Mouse (Mus musculus) hindbrain, embryonic 13.5 days (tissue): Measurements from ENCODE around the gene Casq1. TPM values are rescaled to one million over a fixed set of nuclear protein-coding genes. Genes with fewer than 3 reads are reported as not detected.
A peak's percentile ranks its signal among the peaks of the same experiment; 100 is the strongest.

ENCODE experiments used
- ATAC-seq: fragments of 200-750 bp; cut with Nextera tagmentation; 2 replicates; pipeline ENCODE4 v1.8.0; 2017; ENCODE audit warnings: moderate TSS enrichment; ENCODE audit not compliant: low FRiP score
- H3K27ac ChIP-seq: fragments of 300-500 bp; sonication (generic); 2 replicates; pipeline ENCODE4 v1.5.1; 2015; ENCODE audit warnings: inconsistent platforms, mild to moderate bottlenecking, moderate library complexity
- H3K27me3 ChIP-seq: fragments of 300-500 bp; sonication (generic); 2 replicates; pipeline ENCODE4 v1.6.1; 2015; ENCODE audit warnings: mild to moderate bottlenecking, inconsistent platforms
- H3K36me3 ChIP-seq: fragments of 300-500 bp; sonication (generic); 2 replicates; pipeline ENCODE4 v1.6.1; 2015; ENCODE audit warnings: mild to moderate bottlenecking, inconsistent platforms
- H3K4me1 ChIP-seq: fragments of 300-500 bp; sonication (generic); replicated peaks from 2 replicates; pipeline ENCODE4 v1.6.1; 2015; ENCODE audit warnings: inconsistent platforms
- H3K4me2 ChIP-seq: fragments of 300-500 bp; sonication (generic); 2 replicates; pipeline ENCODE4 v1.6.1; 2015; ENCODE audit warnings: inconsistent platforms, mild to moderate bottlenecking, moderate library complexity
- H3K4me3 ChIP-seq: fragments of 300-500 bp; sonication (generic); 2 replicates; pipeline ENCODE4 v1.5.1; 2015; ENCODE audit warnings: mild to moderate bottlenecking, inconsistent platforms
- H3K9ac ChIP-seq: fragments of 300-500 bp; sonication (generic); 2 replicates; pipeline ENCODE4 v1.6.1; 2015; ENCODE audit warnings: mild to moderate bottlenecking, inconsistent platforms
- H3K9me3 ChIP-seq: fragments of 300-500 bp; sonication (generic); 2 replicates; pipeline ENCODE4 v1.6.1; 2016; ENCODE audit warnings: inconsistent platforms
- WGBS: fragments of 180-500 bp; shearing (Covaris S2); methylation state at CpG from one replicate; pipeline ENCODE4 v1.1.7; 2015; 5-methylcytosine and 5-hydroxymethylcytosine counted together
- polyA plus RNA-seq: library from polyadenylated mRNA; unstranded; fragments of >200 nt; fragmentation: Nextera tagmentation; extraction: Ambion mirVana; gene quantifications from 2 replicates; pipeline ENCODE4 v1.2.1, GENCODE M21; 2015

Gene Casq1
- polyA plus RNA-seq, 1 experiment from 2014 or later: 2.3 TPM

DNA sequence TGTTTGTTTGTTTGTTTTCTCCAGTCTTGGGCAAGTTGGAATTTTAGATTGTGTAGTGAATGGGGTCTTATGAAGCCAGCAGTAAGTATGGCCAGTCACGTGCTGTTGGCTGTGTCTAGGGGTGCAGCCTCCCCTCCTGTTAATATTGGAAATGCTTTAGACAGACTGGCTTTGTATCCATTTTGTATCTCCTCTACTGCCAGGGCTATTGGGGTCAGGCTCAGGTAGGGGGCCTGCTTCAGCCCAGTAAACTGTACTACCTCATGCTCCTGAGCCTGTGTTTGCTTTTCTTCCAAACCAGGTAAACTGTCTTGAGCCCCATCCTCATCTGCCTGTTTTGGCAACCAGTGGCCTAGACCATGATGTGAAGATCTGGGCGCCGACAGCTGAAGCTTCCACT is 27.5 kb downstream of the Casq1 start:
- WGBS: 93% methylated on average over 3 of the region's 3 CpGs
- 0 out of 2 replicates have a peak overlapping the region, but pooled peaks have one; percentile 9 for H3K27ac ChIP-seq
- no peak overlapping the region for H3K9ac ChIP-seq
- ATAC-seq: no peak
- H3K27me3 ChIP-seq: no peaks in the 10 kb centered on the region
- no peak overlapping the region for H3K4me2 ChIP-seq
- no peaks in the 10 kb centered on the region for H3K9me3 ChIP-seq
- no peak overlapping the region for H3K4me3 ChIP-seq
- peaks cover 86% of the 10 kb centered on the region for H3K36me3 ChIP-seq
- no peaks in the 10 kb centered on the region for H3K4me1 ChIP-seq

DNA sequence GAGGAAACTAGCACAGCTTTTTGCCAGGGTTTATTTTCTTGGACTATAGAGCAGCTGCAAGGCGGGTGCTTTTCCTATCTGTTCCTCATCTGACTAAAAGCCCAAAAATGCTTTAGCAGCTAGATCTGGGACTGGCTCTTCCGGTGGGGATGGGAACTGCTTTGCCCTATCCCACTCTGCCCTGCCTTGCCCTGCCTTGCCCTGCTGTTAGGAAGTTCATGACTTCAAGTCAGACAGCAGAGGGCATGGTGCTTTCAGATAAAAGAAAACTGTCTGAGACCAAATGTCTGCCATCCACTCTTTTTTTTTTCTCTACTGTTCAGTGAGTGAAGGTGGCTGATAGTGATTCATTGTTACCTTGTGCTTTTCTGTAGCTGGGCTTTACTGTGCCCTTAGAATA is 28.1 kb downstream of the Casq1 start:
- no peak overlapping the region for H3K4me2 ChIP-seq

DNA sequence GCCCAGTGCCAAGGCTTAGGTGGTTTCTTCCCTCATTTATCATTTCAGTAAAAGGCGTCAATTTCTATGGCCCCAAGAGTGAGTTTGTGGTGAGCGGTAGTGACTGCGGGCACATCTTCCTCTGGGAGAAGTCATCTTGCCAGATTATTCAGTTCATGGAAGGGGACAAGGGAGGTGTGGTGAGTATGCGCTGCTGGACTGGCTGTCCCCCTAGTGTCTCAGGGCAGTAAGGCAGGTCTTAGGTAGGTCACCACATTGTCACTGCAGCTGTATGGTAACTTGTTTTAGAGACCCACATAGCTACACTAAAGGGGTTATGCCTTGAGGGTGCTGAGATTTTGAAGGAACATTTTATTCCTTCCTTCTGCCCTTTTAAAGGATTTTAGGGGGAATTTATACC is 30.8 kb downstream of the Casq1 start:
- no peaks in the 10 kb centered on the region for H3K9me3 ChIP-seq
- H3K27ac ChIP-seq: no peak overlapping the region
- ATAC-seq: no peak; the same call in 1 of the 2 replicates
- no peaks in the 10 kb centered on the region for H3K4me1 ChIP-seq
- peaks cover 71% of the 10 kb centered on the region for H3K36me3 ChIP-seq
- H3K4me3 ChIP-seq: no peak overlapping the region
- no peaks in the 10 kb centered on the region for H3K27me3 ChIP-seq
- no peak overlapping the region for H3K9ac ChIP-seq
- 63% methylated on average over 4 of the region's 4 CpGs for WGBS
- no peak overlapping the region for H3K4me2 ChIP-seq

More for the DNA sequence above, 28.1 kb downstream of the Casq1 start:
- no peak for ATAC-seq
- H3K27ac ChIP-seq: no peak overlapping the region; the same call in 1 of the 2 replicates
- H3K9me3 ChIP-seq: no peaks in the 10 kb centered on the region
- H3K36me3 ChIP-seq: peaks cover 86% of the 10 kb centered on the region
- no peak overlapping the region for H3K4me3 ChIP-seq
- 92% methylated on average over 2 of the region's 2 CpGs for WGBS
- no peaks in the 10 kb centered on the region for H3K4me1 ChIP-seq
- H3K9ac ChIP-seq: no peak overlapping the region; the same call in 1 of the 2 replicates
- no peaks in the 10 kb centered on the region for H3K27me3 ChIP-seq

DNA sequence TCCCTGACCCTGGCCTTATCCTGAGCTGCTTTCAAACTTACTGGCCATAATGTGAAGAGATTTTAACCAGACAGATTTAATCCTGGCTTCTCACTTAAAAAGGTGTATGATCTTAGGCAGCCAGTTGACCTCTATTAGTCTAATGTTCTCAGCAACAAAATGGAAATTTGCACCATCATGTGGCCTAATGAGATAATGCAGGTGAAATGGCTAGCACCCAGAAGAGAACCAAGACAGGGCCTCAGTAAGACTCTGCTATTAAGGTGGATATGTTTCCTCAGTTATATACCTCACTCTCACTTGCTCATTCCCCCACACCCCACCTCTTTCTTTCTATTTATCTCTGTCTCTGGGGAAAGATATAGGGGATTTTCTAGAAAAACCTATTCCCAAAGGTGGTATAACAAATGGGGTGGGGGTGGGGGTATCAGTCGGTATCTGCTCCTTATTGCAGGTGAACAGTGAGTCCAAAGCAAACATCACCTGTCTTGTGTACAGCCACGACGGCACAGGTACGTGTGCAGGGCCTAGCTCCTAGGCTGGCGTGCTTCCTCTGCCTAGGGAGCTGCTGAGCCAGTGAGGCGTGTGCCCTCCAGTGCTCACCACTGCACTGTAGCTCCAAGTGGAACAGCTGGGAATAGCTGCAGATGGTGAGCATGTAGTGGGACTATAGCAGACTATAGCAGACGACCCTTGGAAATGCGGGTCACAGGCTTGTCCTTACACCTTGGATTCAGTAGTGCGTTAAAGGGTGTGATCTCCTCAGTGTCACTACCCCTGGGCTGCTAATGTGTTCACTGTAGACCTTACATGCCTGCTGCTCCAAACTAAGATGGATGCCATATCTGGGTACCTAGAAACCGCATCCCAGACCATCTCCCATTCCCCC is 33.0 kb downstream of the Casq1 start:
- no peak overlapping the region for H3K4me3 ChIP-seq
- no peak overlapping the region for H3K9ac ChIP-seq
- ATAC-seq: no peak
- WGBS: 94% methylated on average over 10 of the region's 10 CpGs
- no peak overlapping the region for H3K27ac ChIP-seq
- peaks cover 63% of the 10 kb centered on the region for H3K36me3 ChIP-seq
- no peak overlapping the region for H3K4me2 ChIP-seq
- no peaks in the 10 kb centered on the region for H3K4me1 ChIP-seq
- no peaks in the 10 kb centered on the region for H3K9me3 ChIP-seq
- no peaks in the 10 kb centered on the region for H3K27me3 ChIP-seq

DNA sequence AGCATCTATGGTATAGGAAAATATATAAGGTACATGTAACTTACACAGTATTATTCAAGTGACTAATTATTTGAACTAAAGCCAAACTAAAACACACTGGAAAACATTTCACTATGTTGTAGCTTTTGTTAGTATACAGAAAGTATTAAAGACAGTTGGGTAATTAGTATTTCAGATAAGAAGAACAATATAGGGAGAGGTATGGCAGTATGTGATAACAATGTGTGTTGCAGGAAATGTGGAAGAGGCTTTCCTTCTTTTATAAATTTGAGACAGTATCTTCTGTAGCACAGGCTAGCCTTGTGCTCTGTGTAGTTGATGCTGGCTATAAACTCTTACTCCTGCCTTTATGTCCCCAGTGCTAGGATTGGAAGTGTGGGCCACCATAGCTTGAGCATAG is 35.8 kb downstream of the Casq1 start:
- H3K4me3 ChIP-seq: no peak overlapping the region
- no peak overlapping the region for H3K9ac ChIP-seq
- peaks cover 58% of the 10 kb centered on the region for H3K36me3 ChIP-seq
- H3K4me2 ChIP-seq: no peak overlapping the region
- no peak for ATAC-seq
- H3K27me3 ChIP-seq: no peaks in the 10 kb centered on the region
- H3K9me3 ChIP-seq: no peaks in the 10 kb centered on the region
- H3K27ac ChIP-seq: no peak overlapping the region
- H3K4me1 ChIP-seq: no peaks in the 10 kb centered on the region

DNA sequence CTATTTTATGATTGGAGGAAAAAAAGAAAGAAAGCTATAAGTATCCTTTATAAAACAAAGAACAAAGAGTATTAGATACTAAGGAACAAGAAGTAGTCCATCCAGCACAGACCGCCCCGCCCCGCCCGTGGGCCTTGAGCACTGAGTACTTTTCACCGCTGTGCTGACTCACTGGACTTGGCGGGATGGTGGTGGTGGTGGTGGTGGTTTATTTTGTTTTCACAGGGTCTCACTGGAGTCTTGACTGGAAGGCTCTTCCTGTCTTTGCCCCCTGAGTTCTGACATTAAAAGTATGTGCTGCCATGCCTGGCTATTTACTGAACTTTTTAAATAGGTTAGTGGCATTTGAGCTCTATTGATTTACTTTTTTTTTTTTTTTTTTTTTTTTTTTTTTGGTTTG is 36.6 kb downstream of the Casq1 start:
- H3K27ac ChIP-seq: no peak overlapping the region
- no peaks in the 10 kb centered on the region for H3K9me3 ChIP-seq
- no peaks in the 10 kb centered on the region for H3K4me1 ChIP-seq
- H3K4me2 ChIP-seq: no peak overlapping the region
- peaks cover 56% of the 10 kb centered on the region for H3K36me3 ChIP-seq
- H3K4me3 ChIP-seq: no peak overlapping the region
- no peaks in the 10 kb centered on the region for H3K27me3 ChIP-seq
- 97% methylated on average over 6 of the region's 6 CpGs for WGBS
- no peak for ATAC-seq
- H3K9ac ChIP-seq: no peak overlapping the region

DNA sequence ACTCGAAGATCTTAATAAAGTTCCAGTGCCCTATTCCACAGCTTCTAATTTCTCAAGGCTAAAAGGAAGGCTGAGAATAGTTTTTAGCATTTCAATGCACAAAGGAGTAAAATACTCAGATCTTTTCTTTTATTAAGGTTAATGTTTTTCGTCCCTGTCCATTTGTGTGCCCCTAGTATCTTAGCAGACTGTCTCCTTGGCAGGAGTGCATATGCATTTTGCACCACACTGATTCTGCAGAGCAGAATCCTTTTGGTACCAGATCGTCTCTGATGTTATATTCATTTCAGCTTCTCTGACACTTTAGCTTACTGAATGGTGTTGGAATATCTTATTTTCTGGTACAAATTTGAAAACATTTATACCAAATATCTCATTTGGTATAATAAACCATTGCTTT is 37.9 kb downstream of the Casq1 start:
- ATAC-seq: no peak
- WGBS: 91% methylated on average over 3 of the region's 3 CpGs
- H3K9ac ChIP-seq: no peak overlapping the region
- H3K4me2 ChIP-seq: no peak overlapping the region
- no peaks in the 10 kb centered on the region for H3K9me3 ChIP-seq
- H3K36me3 ChIP-seq: peaks cover 52% of the 10 kb centered on the region
- no peak overlapping the region for H3K27ac ChIP-seq
- no peaks in the 10 kb centered on the region for H3K27me3 ChIP-seq
- H3K4me1 ChIP-seq: no peaks in the 10 kb centered on the region
- no peak overlapping the region for H3K4me3 ChIP-seq

DNA sequence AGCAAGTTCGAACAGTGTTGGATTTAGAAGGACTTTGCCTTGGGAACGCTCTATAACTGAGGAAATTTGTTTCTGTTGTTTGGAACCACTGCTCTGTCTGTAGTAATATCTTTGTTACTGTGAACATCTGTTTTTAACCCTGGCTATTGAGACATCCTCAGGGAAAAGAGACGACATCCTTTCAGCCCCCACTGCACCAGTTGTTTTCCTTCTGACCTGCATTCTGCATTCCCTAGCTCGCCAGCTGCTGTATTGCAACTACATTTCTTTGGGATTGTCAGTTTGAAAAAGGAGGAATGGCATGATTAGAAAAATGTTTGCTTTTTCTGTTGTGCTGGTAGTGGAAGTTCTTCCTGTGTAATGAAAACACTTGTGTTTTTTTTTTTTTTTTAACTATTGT is 38.8 kb downstream of the Casq1 start:
- peaks cover 47% of the 10 kb centered on the region for H3K36me3 ChIP-seq
- H3K4me2 ChIP-seq: no peak overlapping the region
- H3K27me3 ChIP-seq: no peaks in the 10 kb centered on the region
- no peak overlapping the region for H3K4me3 ChIP-seq
- 61% methylated on average over 4 of the region's 4 CpGs for WGBS
- H3K9me3 ChIP-seq: no peaks in the 10 kb centered on the region
- no peak for ATAC-seq
- H3K4me1 ChIP-seq: no peaks in the 10 kb centered on the region
- H3K9ac ChIP-seq: no peak overlapping the region
- no peak overlapping the region for H3K27ac ChIP-seq

DNA sequence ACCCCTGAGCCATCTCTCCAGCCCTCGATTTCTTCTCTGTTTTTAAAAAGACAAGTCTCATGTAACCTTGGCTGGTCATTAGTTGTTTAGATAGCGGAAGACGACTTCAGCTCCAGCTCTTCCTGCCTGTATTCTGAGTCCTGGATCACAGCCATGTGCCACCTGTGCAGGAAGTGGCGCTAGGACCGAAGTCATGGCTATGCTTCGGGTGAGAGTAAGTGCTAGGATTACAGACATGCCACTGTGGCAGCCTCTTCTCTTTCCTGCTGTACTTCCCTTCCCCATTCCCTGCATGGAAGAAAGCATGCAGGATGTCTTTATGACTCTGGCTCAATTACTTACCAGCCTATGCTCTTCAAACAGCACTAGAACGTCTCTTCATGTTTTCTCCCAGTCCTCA is 40.6 kb downstream of the Casq1 start:
- H3K27me3 ChIP-seq: no peaks in the 10 kb centered on the region
- 84% methylated on average over 7 of the region's 7 CpGs for WGBS
- H3K4me3 ChIP-seq: no peak overlapping the region
- no peaks in the 10 kb centered on the region for H3K4me1 ChIP-seq
- H3K9me3 ChIP-seq: no peaks in the 10 kb centered on the region
- H3K27ac ChIP-seq: no peak overlapping the region
- no peak for ATAC-seq
- no peak overlapping the region for H3K9ac ChIP-seq
- no peak overlapping the region for H3K4me2 ChIP-seq
- peaks cover 60% of the 10 kb centered on the region for H3K36me3 ChIP-seq

DNA sequence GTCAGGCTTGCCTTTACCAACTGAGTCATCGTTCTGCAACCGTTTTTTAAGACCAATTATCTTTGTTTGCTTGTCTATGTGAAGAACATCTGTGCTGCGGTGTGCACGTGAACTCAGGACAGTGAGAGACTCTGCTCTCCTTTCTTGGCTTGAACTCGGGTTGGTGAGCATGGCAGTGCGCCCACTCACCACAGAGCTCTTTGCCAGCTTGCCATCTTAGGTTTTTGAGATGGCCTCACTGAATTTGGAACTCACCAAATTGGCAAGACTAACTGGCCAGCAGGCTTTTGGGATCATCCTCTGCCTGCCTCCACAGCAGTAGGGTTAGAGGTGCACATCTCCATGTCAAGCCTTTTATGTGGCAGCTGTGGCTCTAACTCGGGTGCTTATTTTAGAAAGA is 41.9 kb downstream of the Casq1 start:
- WGBS: 91% methylated on average over 7 of the region's 7 CpGs
- Histone ChIP-seq H3K4me2 (no peak overlapping the region), H3K4me1 (no peaks in the 10 kb centered on the region), H3K36me3 (peaks cover 69% of the 10 kb centered on the region), H3K9me3 (no peaks in the 10 kb centered on the region), H3K27me3 (no peaks in the 10 kb centered on the region), H3K9ac (no peak overlapping the region), H3K27ac (no peak overlapping the region), H3K4me3 (no peak overlapping the region)
- no peak for ATAC-seq

DNA sequence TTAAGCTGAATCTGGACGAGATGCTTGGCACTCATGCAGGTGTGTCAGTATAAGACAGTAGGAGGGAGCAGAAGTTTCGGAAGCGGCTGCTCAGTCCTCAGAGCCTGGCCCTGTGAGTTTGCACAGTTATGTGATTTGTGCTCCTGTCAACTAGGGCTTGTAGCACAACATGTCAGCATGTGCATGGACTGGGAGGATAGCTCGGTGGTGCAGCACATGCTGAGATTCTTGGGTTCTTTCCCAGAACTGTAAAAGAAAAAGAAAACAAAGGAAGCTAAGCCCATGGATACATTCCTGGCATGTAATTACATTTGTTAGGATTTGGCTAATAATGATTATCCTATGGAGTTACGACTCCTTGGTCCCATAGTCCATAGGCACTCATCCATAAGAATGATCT is 46.5 kb downstream of the Casq1 start:
- no peak for ATAC-seq
- Histone ChIP-seq H3K4me1 (no peaks in the 10 kb centered on the region), H3K27ac (no peak overlapping the region), H3K9me3 (no peaks in the 10 kb centered on the region), H3K27me3 (no peaks in the 10 kb centered on the region), H3K9ac (no peak overlapping the region), H3K4me3 (no peak overlapping the region), H3K36me3 (peaks cover 86% of the 10 kb centered on the region), H3K4me2 (no peak overlapping the region)
- WGBS: 67% methylated on average over 5 of the region's 5 CpGs

DNA sequence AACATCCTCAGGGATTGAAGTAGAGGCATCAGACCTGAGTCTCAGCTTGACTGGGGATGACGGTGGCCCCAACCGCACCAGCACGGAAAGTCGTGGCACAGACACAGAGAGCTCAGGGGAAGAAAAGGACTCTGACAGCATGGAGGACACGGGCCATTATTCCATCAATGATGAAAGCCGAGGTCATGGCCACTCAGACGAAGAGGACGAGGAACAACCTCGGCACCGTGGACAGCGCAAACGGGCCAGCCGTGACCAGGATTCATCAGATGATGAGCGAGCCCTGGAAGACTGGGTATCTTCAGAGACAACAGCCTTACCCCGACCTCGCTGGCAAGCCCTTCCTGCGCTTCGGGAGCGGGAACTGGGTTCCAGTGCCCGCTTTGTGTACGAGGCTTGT is 47.3 kb downstream of the Casq1 start:
- no peaks in the 10 kb centered on the region for H3K4me1 ChIP-seq
- H3K9me3 ChIP-seq: no peaks in the 10 kb centered on the region
- H3K27me3 ChIP-seq: no peaks in the 10 kb centered on the region
- H3K4me3 ChIP-seq: no peak overlapping the region
- WGBS: 84% methylated on average over 21 of the region's 21 CpGs
- H3K9ac ChIP-seq: no peak overlapping the region
- ATAC-seq: no peak
- H3K36me3 ChIP-seq: peaks cover 86% of the 10 kb centered on the region
- H3K27ac ChIP-seq: peak overlapping the region; percentile 30; the same call in 1 of the 2 replicates
- no peak overlapping the region for H3K4me2 ChIP-seq

DNA sequence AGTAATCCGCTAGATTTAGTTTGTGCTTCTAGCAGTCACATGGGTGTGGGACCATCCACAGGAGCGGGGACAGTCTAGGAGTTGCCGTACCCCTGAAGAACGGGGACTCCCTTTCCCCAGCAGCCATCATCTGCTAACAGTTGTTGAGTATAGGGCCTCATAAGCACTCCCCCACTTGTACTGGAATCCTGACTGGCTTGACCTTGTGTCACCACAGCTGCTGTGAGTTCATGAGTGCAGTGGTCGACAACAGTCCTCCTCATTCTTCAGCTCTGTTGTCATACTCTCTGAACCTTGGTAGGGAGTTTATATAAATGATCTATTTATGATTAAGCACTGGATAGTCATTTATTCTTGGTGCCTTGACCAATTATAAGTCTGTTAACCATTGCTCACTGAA is 49.9 kb downstream of the Casq1 start:
- ATAC-seq: no peak
- peaks cover 89% of the 10 kb centered on the region for H3K36me3 ChIP-seq
- no peaks in the 10 kb centered on the region for H3K4me1 ChIP-seq
- no peaks in the 10 kb centered on the region for H3K9me3 ChIP-seq
- H3K9ac ChIP-seq: no peak overlapping the region
- no peak overlapping the region for H3K4me3 ChIP-seq
- no peak overlapping the region for H3K4me2 ChIP-seq
- 95% methylated on average over 5 of the region's 5 CpGs for WGBS
- H3K27me3 ChIP-seq: no peaks in the 10 kb centered on the region
- H3K27ac ChIP-seq: no peak overlapping the region
